Mouse (Mus musculus) midbrain, embryonic 16.5 days (tissue): ENCODE measurements around the gene Dgkq. TPM values are rescaled to one million over a fixed set of nuclear protein-coding genes. Genes with fewer than 3 reads are reported as not detected.

Experiments
- ATAC-seq: fragments of 200-750 bp; cut with Nextera tagmentation; 2 replicates; pipeline ENCODE4 v1.8.0; 2017; ENCODE audit warnings: moderate TSS enrichment
- H3K27ac ChIP-seq: fragments of 300-500 bp; sonication (generic); 2 replicates; pipeline ENCODE4 v1.5.1; 2014; ENCODE audit warnings: mild to moderate bottlenecking, low read length, mixed read lengths
- H3K27me3 ChIP-seq: fragments of 300-500 bp; sonication (generic); 2 replicates; pipeline ENCODE4 v1.6.1; 2014; ENCODE audit warnings: low read depth, low read length, mixed read lengths; ENCODE audit not compliant: control insufficient read depth, insufficient read depth
- H3K36me3 ChIP-seq: fragments of 300-500 bp; sonication (generic); 2 replicates; pipeline ENCODE4 v1.6.1; 2014; ENCODE audit warnings: mild to moderate bottlenecking, low read length, moderate library complexity, mixed read lengths; ENCODE audit not compliant: control insufficient read depth, insufficient read depth
- H3K4me1 ChIP-seq: fragments of 300-500 bp; sonication (generic); 2 replicates; pipeline ENCODE4 v1.6.1; 2014; ENCODE audit warnings: mild to moderate bottlenecking, low read length, mixed read lengths; ENCODE audit not compliant: control insufficient read depth, insufficient read depth
- H3K4me2 ChIP-seq: fragments of 300-500 bp; sonication (generic); 2 replicates; pipeline ENCODE4 v1.6.1; 2014; ENCODE audit warnings: mild to moderate bottlenecking, low read length, mixed read lengths
- H3K4me3 ChIP-seq: fragments of 300-500 bp; sonication (generic); 2 replicates; pipeline ENCODE4 v1.5.1; 2014; ENCODE audit warnings: low read depth, mild to moderate bottlenecking, low read length, moderate library complexity, mixed read lengths
- H3K9ac ChIP-seq: fragments of 300-500 bp; sonication (generic); 2 replicates; pipeline ENCODE4 v1.6.1; 2014; ENCODE audit warnings: low read depth, low read length, mixed read lengths
- H3K9me3 ChIP-seq: fragments of 300-500 bp; sonication (generic); replicated peaks from 2 replicates; pipeline ENCODE4 v1.6.1; 2014; ENCODE audit warnings: mild to moderate bottlenecking, low read length, mixed read lengths; ENCODE audit not compliant: control insufficient read depth, poor library complexity, severe bottlenecking
- WGBS: fragments of 180-500 bp; shearing (Covaris S2); extraction: QIAGEN DNeasy Blood & Tissue Kit; methylation state at CpG from one replicate; pipeline ENCODE4 v1.1.7; 2014; 5-methylcytosine and 5-hydroxymethylcytosine counted together
- polyA plus RNA-seq: library from polyadenylated mRNA; unstranded; fragments of >200 nt; fragmentation: Nextera tagmentation; extraction: Ambion mirVana; gene quantifications from 2 replicates; pipeline ENCODE4 v1.2.1, GENCODE M21; 2015

Gene Dgkq
- polyA plus RNA-seq, 1 experiment from 2014 or later: 36.9 TPM

GRCm38 (mm10) chr5:108651823-108652222 lies 17.6 kb downstream of the Dgkq start:
- Histone ChIP-seq H3K4me2 (no peak overlapping the region), H3K36me3 (peaks cover 51% of the 10 kb centered on the region), H3K27me3 (no peaks in the 10 kb centered on the region), H3K4me1 (no peaks in the 10 kb centered on the region), H3K9me3 (no peaks in the 10 kb centered on the region), H3K9ac (no peak overlapping the region), H3K27ac (no peak overlapping the region), H3K4me3 (no peak overlapping the region)
- WGBS: 77% methylated on average over 1 of the region's 1 CpGs
- ATAC-seq: peak; percentile 59

- H3K36me3 ChIP-seq: peaks cover 51% of the 10 kb centered on the region
- no peak overlapping the region; the same call in 1 of the 2 replicates for H3K9ac ChIP-seq
- no peak for ATAC-seq
- no peak overlapping the region for H3K4me2 ChIP-seq
- H3K4me1 ChIP-seq: no peaks in the 10 kb centered on the region
- H3K4me3 ChIP-seq: no peak overlapping the region
- H3K27me3 ChIP-seq: no peaks in the 10 kb centered on the region
- H3K27ac ChIP-seq: no peak overlapping the region
- no peaks in the 10 kb centered on the region for H3K9me3 ChIP-seq
- WGBS: 86% methylated on average over 5 of the region's 5 CpGs
Measured at GRCm38 (mm10) chr5:108651136-108651720, 18.2 kb downstream of the Dgkq start.

- Histone ChIP-seq H3K9me3 (no peaks in the 10 kb centered on the region), H3K36me3 (peaks cover 45% of the 10 kb centered on the region), H3K4me2 (no peak overlapping the region), H3K4me3 (no peak overlapping the region), H3K27me3 (no peaks in the 10 kb centered on the region), H3K9ac (no peak overlapping the region), H3K27ac (no peak overlapping the region), H3K4me1 (no peaks in the 10 kb centered on the region)
- ATAC-seq: no peak
- 90% methylated on average over 7 of the region's 7 CpGs for WGBS
Measured at GRCm38 (mm10) chr5:108650341-108650740, 19.1 kb downstream of the Dgkq start.

GRCm38 (mm10) chr5:108648937-108649576 lies 20.4 kb downstream of the Dgkq start:
- no peaks in the 10 kb centered on the region for H3K9me3 ChIP-seq
- H3K36me3 ChIP-seq: peaks cover 39% of the 10 kb centered on the region
- H3K4me3 ChIP-seq: no peak overlapping the region
- no peak overlapping the region for H3K9ac ChIP-seq
- no peak overlapping the region for H3K27ac ChIP-seq
- H3K27me3 ChIP-seq: no peaks in the 10 kb centered on the region
- H3K4me2 ChIP-seq: no peak overlapping the region
- 92% methylated on average over 11 of the region's 11 CpGs for WGBS
- no peaks in the 10 kb centered on the region for H3K4me1 ChIP-seq
- no peak for ATAC-seq

- H3K27ac ChIP-seq: no peak overlapping the region
- H3K36me3 ChIP-seq: peaks cover 32% of the 10 kb centered on the region
- H3K4me1 ChIP-seq: no peaks in the 10 kb centered on the region
- H3K9me3 ChIP-seq: no peaks in the 10 kb centered on the region
- WGBS: 84% methylated on average over 2 of the region's 2 CpGs
- H3K4me2 ChIP-seq: no peak overlapping the region
- H3K4me3 ChIP-seq: no peak overlapping the region
- no peak for ATAC-seq
- no peak overlapping the region for H3K9ac ChIP-seq
- H3K27me3 ChIP-seq: no peaks in the 10 kb centered on the region
Measured at GRCm38 (mm10) chr5:108647820-108648465, 21.5 kb downstream of the Dgkq start.

- Histone ChIP-seq H3K4me3 (no peak overlapping the region), H3K9ac (no peak overlapping the region), H3K4me2 (no peak overlapping the region), H3K4me1 (no peaks in the 10 kb centered on the region), H3K36me3 (peaks cover 25% of the 10 kb centered on the region), H3K27me3 (no peaks in the 10 kb centered on the region), H3K9me3 (no peaks in the 10 kb centered on the region), H3K27ac (no peak overlapping the region)
- 93% methylated on average over 2 of the region's 2 CpGs for WGBS
- ATAC-seq: no peak
Measured at GRCm38 (mm10) chr5:108647311-108647710, 22.2 kb downstream of the Dgkq start.

- Histone ChIP-seq H3K36me3 (peaks cover 25% of the 10 kb centered on the region), H3K4me1 (no peaks in the 10 kb centered on the region), H3K4me2 (no peak overlapping the region), H3K9ac (no peak overlapping the region), H3K27ac (no peak overlapping the region), H3K27me3 (no peaks in the 10 kb centered on the region), H3K4me3 (no peak overlapping the region), H3K9me3 (no peaks in the 10 kb centered on the region)
- WGBS: 84% methylated on average over 3 of the region's 3 CpGs
- ATAC-seq: no peak
Measured at GRCm38 (mm10) chr5:108646343-108646660, 23.2 kb downstream of the Dgkq start.

- no peaks in the 10 kb centered on the region for H3K9me3 ChIP-seq
- no peaks in the 10 kb centered on the region for H3K4me1 ChIP-seq
- no peak overlapping the region for H3K9ac ChIP-seq
- no peak overlapping the region for H3K4me3 ChIP-seq
- H3K27ac ChIP-seq: no peak overlapping the region
- 86% methylated on average over 9 of the region's 9 CpGs for WGBS
- no peak overlapping the region for H3K4me2 ChIP-seq
- ATAC-seq: no peak
- peaks cover 21% of the 10 kb centered on the region for H3K36me3 ChIP-seq
- H3K27me3 ChIP-seq: no peaks in the 10 kb centered on the region
Measured at GRCm38 (mm10) chr5:108645651-108646342, 23.7 kb downstream of the Dgkq start.

GRCm38 (mm10) chr5:108643674-108644073 lies 25.8 kb downstream of the Dgkq start:
- no peak overlapping the region for H3K4me3 ChIP-seq
- H3K4me2 ChIP-seq: no peak overlapping the region
- no peaks in the 10 kb centered on the region for H3K27me3 ChIP-seq
- WGBS: 81% methylated on average over 2 of the region's 2 CpGs
- peaks cover 13% of the 10 kb centered on the region for H3K36me3 ChIP-seq
- H3K9me3 ChIP-seq: no peaks in the 10 kb centered on the region
- no peaks in the 10 kb centered on the region for H3K4me1 ChIP-seq
- no peak overlapping the region for H3K9ac ChIP-seq
- no peak for ATAC-seq
- H3K27ac ChIP-seq: no peak overlapping the region
